27 mouse cellular contexts compared by ENCODE assay signal in genomic region chr3:68558744-68559143, GRCm38 (mm10).
DNase-seq lines count a peak whose midpoint lies in the region; ATAC-seq and TF ChIP-seq lines count a peak whose summit lies in the region.
"Had no signal": no experiment of that assay in that cellular context is flagged by ENCODE, and none has a peak within 500 bp of the region (broad histone marks: within the 10 kb centered on the region; RNA-seq: fewer than 3 reads in every experiment).

No protein-coding gene starts in this region.

- no peak for TF ChIP-seq POLR2A in kidney, adult 2 months (IDR thresholded peaks at IDR 0.05; ENCODE audit: low read depth, low read length)

- H3K36me3 ChIP-seq in intestine, embryonic 14.5 days (ENCODE audit: control insufficient read depth, insufficient read depth, low read length), result no peaks in the 10 kb centered on the region
- no peaks in the 10 kb centered on the region for H3K36me3 ChIP-seq in intestine, postnatal 0 days (ENCODE audit: control insufficient read depth, insufficient read depth)
- H3K36me3 ChIP-seq in stomach, embryonic 14.5 days (ENCODE audit: control insufficient read depth, insufficient read depth, low read length), result no peaks in the 10 kb centered on the region
- no peaks in the 10 kb centered on the region for H3K36me3 ChIP-seq in stomach, postnatal 0 days (ENCODE audit: control insufficient read depth, insufficient read depth, low read length)
- H3K36me3 ChIP-seq in stomach, embryonic 16.5 days (ENCODE audit: control insufficient read depth, insufficient read depth, low read length), result no peaks in the 10 kb centered on the region
- no peaks in the 10 kb centered on the region for H3K36me3 ChIP-seq in kidney, adult 2 months (ENCODE audit: control insufficient read depth, insufficient read depth, low read length)
- H3K36me3 ChIP-seq: forebrain, embryonic 10.5 days; G1E; hindbrain, embryonic 12.5 days; hindbrain, embryonic 15.5 days had no signal

- H3K9ac ChIP-seq in intestine, embryonic 14.5 days (ENCODE audit: low read length), result no peak overlapping the region
- H3K9ac ChIP-seq in intestine, postnatal 0 days (ENCODE audit: low read depth, low read length), result no peak overlapping the region
- no peak overlapping the region for H3K9ac ChIP-seq in stomach, embryonic 14.5 days (replicated peaks; ENCODE audit: low read depth, low read length)
- no peak overlapping the region for H3K9ac ChIP-seq in stomach, postnatal 0 days (ENCODE audit: low read length)
- no peak overlapping the region for H3K9ac ChIP-seq in stomach, embryonic 16.5 days (ENCODE audit: low read length)
- H3K9ac ChIP-seq: forebrain, embryonic 13.5 days; heart, embryonic 13.5 days; hindbrain, embryonic 12.5 days; hindbrain, embryonic 15.5 days had no signal

- H3K4me1 ChIP-seq in intestine, embryonic 14.5 days (replicated peaks; ENCODE audit: control insufficient read depth, insufficient read depth, low read length), result no peaks in the 10 kb centered on the region
- no peaks in the 10 kb centered on the region for H3K4me1 ChIP-seq in intestine, postnatal 0 days (replicated peaks; ENCODE audit: control insufficient read depth, insufficient read depth, low read length)
- no peaks in the 10 kb centered on the region for H3K4me1 ChIP-seq in stomach, embryonic 14.5 days (ENCODE audit: control insufficient read depth, insufficient read depth, low read length)
- no peaks in the 10 kb centered on the region for H3K4me1 ChIP-seq in stomach, postnatal 0 days (replicated peaks; ENCODE audit: control insufficient read depth, insufficient read depth)
- H3K4me1 ChIP-seq in stomach, embryonic 16.5 days (ENCODE audit: control insufficient read depth, insufficient read depth, low read length), result no peaks in the 10 kb centered on the region
- peaks cover 5% of the 10 kb centered on the region; the same call in 1 of the 2 replicates for H3K4me1 ChIP-seq in kidney, adult 2 months (ENCODE audit: control insufficient read depth, insufficient read depth, low read length)
- H3K4me1 ChIP-seq: hindbrain, embryonic 12.5 days had no signal

- DNase-seq in intestine, embryonic 14.5 days (ENCODE audit: low spot score), result no peak
- no peak for DNase-seq in stomach, postnatal 0 days (ENCODE audit: low spot score)
- no peak for DNase-seq in kidney, adult 2 months
- no peak for DNase-seq in heart, postnatal 36 days
- DNase-seq: adrenal gland, adult 2 months; adrenal gland, postnatal 14 days; B cell, adult 2 months; cerebellum, adult 11 months; cerebellum, adult 2 months; cerebellum, adult 9-11 months; gastrocnemius, postnatal 10 days; gastrocnemius, postnatal 36 days; heart, adult 2 months; heart, postnatal 14 days had no signal

- no peak overlapping the region for H3K27ac ChIP-seq in intestine, embryonic 14.5 days (ENCODE audit: low read depth)
- no peak overlapping the region for H3K27ac ChIP-seq in intestine, postnatal 0 days (ENCODE audit: low read depth, low read length)
- H3K27ac ChIP-seq in stomach, embryonic 14.5 days (ENCODE audit: low read length), result no peak overlapping the region
- no peak overlapping the region for H3K27ac ChIP-seq in stomach, postnatal 0 days (replicated peaks)
- H3K27ac ChIP-seq in stomach, embryonic 16.5 days (ENCODE audit: low read length), result no peak overlapping the region
- H3K27ac ChIP-seq in kidney, adult 2 months (ENCODE audit: insufficient read depth, low read depth, low read length), result no peak overlapping the region
- H3K27ac ChIP-seq: forebrain, embryonic 10.5 days; forebrain, embryonic 13.5 days; heart, adult 2 months; heart, embryonic 10.5 days; heart, embryonic 13.5 days; hindbrain, embryonic 12.5 days; hindbrain, embryonic 15.5 days had no signal

- no peaks in the 10 kb centered on the region for H3K27me3 ChIP-seq in intestine, embryonic 14.5 days (replicated peaks; ENCODE audit: control insufficient read depth, insufficient read depth, low read length)
- H3K27me3 ChIP-seq in intestine, postnatal 0 days (replicated peaks; ENCODE audit: control insufficient read depth, insufficient read depth, low read length), result no peaks in the 10 kb centered on the region
- H3K27me3 ChIP-seq in stomach, embryonic 14.5 days (ENCODE audit: control insufficient read depth, insufficient read depth, low read length), result no peaks in the 10 kb centered on the region
- H3K27me3 ChIP-seq in stomach, postnatal 0 days (ENCODE audit: control insufficient read depth, insufficient read depth, low read length), result no peaks in the 10 kb centered on the region
- H3K27me3 ChIP-seq in stomach, embryonic 16.5 days (ENCODE audit: control insufficient read depth, insufficient read depth, low read length), result no peaks in the 10 kb centered on the region
- H3K27me3 ChIP-seq in kidney, adult 2 months (replicated peaks; ENCODE audit: control insufficient read depth, insufficient read depth, low read length), result no peaks in the 10 kb centered on the region
- H3K27me3 ChIP-seq: CH12.LX; forebrain, embryonic 13.5 days; heart, embryonic 13.5 days; hindbrain, embryonic 12.5 days; hindbrain, embryonic 15.5 days; Patski had no signal

- no peak for TF ChIP-seq EP300 in stomach, postnatal 0 days (optimal IDR thresholded peaks at IDR 0.05)

- no peak for TF ChIP-seq CTCF in intestine, postnatal 0 days (IDR thresholded peaks at IDR 0.05; ENCODE audit: low read depth)
- TF ChIP-seq CTCF in stomach, postnatal 0 days (IDR thresholded peaks at IDR 0.05; ENCODE audit: low read depth), result no peak
- no peak for TF ChIP-seq CTCF in kidney, adult 2 months (conservative IDR thresholded peaks at IDR 0.05; ENCODE audit: insufficient read depth, insufficient read length, low read depth, low read length)

- 54% methylated on average over 6 of the region's 6 CpGs for WGBS in intestine, embryonic 14.5 days
- 36% methylated on average over 6 of the region's 6 CpGs for WGBS in intestine, postnatal 0 days
- 54% methylated on average over 6 of the region's 6 CpGs for WGBS in stomach, embryonic 14.5 days
- 33% methylated on average over 6 of the region's 6 CpGs for WGBS in stomach, postnatal 0 days
- 37% methylated on average over 6 of the region's 6 CpGs for WGBS in stomach, embryonic 16.5 days
- 76% methylated on average over 6 of the region's 6 CpGs for WGBS in kidney, adult 2 months

- no peak overlapping the region for H3K4me2 ChIP-seq in intestine, embryonic 14.5 days (ENCODE audit: low read length)
- no peak overlapping the region for H3K4me2 ChIP-seq in intestine, postnatal 0 days (replicated peaks; ENCODE audit: low read depth)
- H3K4me2 ChIP-seq in stomach, embryonic 14.5 days (replicated peaks; ENCODE audit: low read depth, low read length), result no peak overlapping the region; the same call in 1 of the 2 replicates
- no peak overlapping the region for H3K4me2 ChIP-seq in stomach, postnatal 0 days (replicated peaks; ENCODE audit: low read depth)
- no peak overlapping the region for H3K4me2 ChIP-seq in stomach, embryonic 16.5 days (ENCODE audit: low read depth, low read length)
- H3K4me2 ChIP-seq: forebrain, embryonic 13.5 days; heart, embryonic 13.5 days; hindbrain, embryonic 12.5 days; hindbrain, embryonic 15.5 days had no signal

- H3K9me3 ChIP-seq in intestine, embryonic 14.5 days (ENCODE audit: control insufficient read depth, low read length), result no peaks in the 10 kb centered on the region
- H3K9me3 ChIP-seq in intestine, postnatal 0 days (ENCODE audit: control insufficient read depth), result no peaks in the 10 kb centered on the region
- no peaks in the 10 kb centered on the region for H3K9me3 ChIP-seq in stomach, embryonic 14.5 days (ENCODE audit: control insufficient read depth, low read depth, low read length)
- H3K9me3 ChIP-seq in stomach, postnatal 0 days (ENCODE audit: control insufficient read depth, low read length), result no peaks in the 10 kb centered on the region
- no peaks in the 10 kb centered on the region for H3K9me3 ChIP-seq in stomach, embryonic 16.5 days (replicated peaks; ENCODE audit: control insufficient read depth, low read length)
- H3K9me3 ChIP-seq: forebrain, embryonic 10.5 days; forebrain, embryonic 13.5 days; heart, embryonic 10.5 days; heart, embryonic 13.5 days; hindbrain, embryonic 12.5 days; hindbrain, embryonic 15.5 days had no signal

- intact Hi-C loops in heart, postnatal 36 days (cut with DNase I), result no loop called here

- peak; percentile 80 for ATAC-seq in intestine, embryonic 14.5 days (replicated peaks; ENCODE audit: low FRiP score, low TSS enrichment, low read depth)
- ATAC-seq in intestine, postnatal 0 days, result no peak
- peak; percentile 67; the same call in 1 of the 2 replicates for ATAC-seq in stomach, embryonic 14.5 days (ENCODE audit: insufficient number of reproducible peaks, insufficient read depth, low FRiP score, low read depth)
- ATAC-seq in stomach, postnatal 0 days (ENCODE audit: low FRiP score, low TSS enrichment), result no peak
- 0 out of 2 replicates have a peak, but pooled peaks have one; percentile 38 for ATAC-seq in stomach, embryonic 16.5 days (ENCODE audit: insufficient read depth, low FRiP score)
- ATAC-seq: forebrain, embryonic 13.5 days; forebrain, embryonic 16.5 days; Patski had no signal

- H3K4me3 ChIP-seq in intestine, embryonic 14.5 days (ENCODE audit: low read depth, low read length), result no peak overlapping the region
- no peak overlapping the region for H3K4me3 ChIP-seq in intestine, postnatal 0 days (ENCODE audit: low read depth, low read length)
- H3K4me3 ChIP-seq in stomach, embryonic 14.5 days (ENCODE audit: low read depth, low read length), result no peak overlapping the region
- H3K4me3 ChIP-seq in stomach, postnatal 0 days (ENCODE audit: low read depth, low read length), result no peak overlapping the region
- H3K4me3 ChIP-seq in stomach, embryonic 16.5 days (replicated peaks; ENCODE audit: low read length), result no peak overlapping the region
- no peak overlapping the region for H3K4me3 ChIP-seq in kidney, adult 2 months (ENCODE audit: insufficient read depth, low read depth, low read length)
- H3K4me3 ChIP-seq: forebrain, embryonic 10.5 days; forebrain, embryonic 13.5 days; heart, adult 2 months; heart, embryonic 10.5 days; heart, embryonic 13.5 days; hindbrain, embryonic 12.5 days; hindbrain, embryonic 15.5 days had no signal

Comparison
In these comparisons a context has a peak if more than half of its experiments do, and no peak if none do; other contexts are left out.
1. ATAC-seq: peak in intestine, embryonic 14.5 days (single experiment), stomach, embryonic 14.5 days (single experiment) and stomach, embryonic 16.5 days (single experiment); none in intestine, postnatal 0 days (single experiment) and stomach, postnatal 0 days (single experiment).